Comparison of ENCODE assay signal across 27 mouse cellular contexts in genomic region chr5:120729319-120729718, GRCm38 (mm10). TPM values are rescaled to one million over a fixed set of nuclear protein-coding genes. Genes with fewer than 3 reads are reported as not detected.
A peak's percentile ranks its signal among the peaks of the same experiment; 100 is the strongest.
DNase-seq lines count a peak whose midpoint lies in the region; ATAC-seq and TF ChIP-seq lines count a peak whose summit lies in the region.
"Had no signal": no experiment of that assay in that cellular context is flagged by ENCODE, and none has a peak within 500 bp of the region (broad histone marks: within the 10 kb centered on the region; RNA-seq: fewer than 3 reads in every experiment).

No protein-coding gene starts in this region.

- peaks cover 10% of the 10 kb centered on the region for H3K4me1 ChIP-seq in hindbrain, postnatal 0 days (ENCODE audit: insufficient read depth, low read length)
- peaks cover 4% of the 10 kb centered on the region; the same call in 1 of the 2 replicates for H3K4me1 ChIP-seq in hindbrain, embryonic 10.5 days (replicated peaks)
- H3K4me1 ChIP-seq in stomach, postnatal 0 days (replicated peaks; ENCODE audit: control insufficient read depth, insufficient read depth): no peaks in the 10 kb centered on the region
- H3K4me1 ChIP-seq: heart, embryonic 15.5 days had no signal

- H3K9me3 ChIP-seq in hindbrain, postnatal 0 days (ENCODE audit: low read length): no peaks in the 10 kb centered on the region
- H3K9me3 ChIP-seq in hindbrain, embryonic 10.5 days: no peaks in the 10 kb centered on the region
- H3K9me3 ChIP-seq in stomach, postnatal 0 days (ENCODE audit: control insufficient read depth, low read length): no peaks in the 10 kb centered on the region
- H3K9me3 ChIP-seq: embryonic facial prominence, embryonic 12.5 days; heart, embryonic 15.5 days had no signal

- no peak for TF ChIP-seq EP300 in stomach, postnatal 0 days (optimal IDR thresholded peaks at IDR 0.05)

- peak; percentile 69 to 73 for DNase-seq in cerebellum, postnatal 10 days
- DNase-seq in cerebellum, postnatal 36 days: no peak
- DNase-seq in hindbrain, postnatal 0 days (ENCODE audit: low spot score): peak; percentile 68
- no peak for DNase-seq in hindbrain, embryonic 10.5 days (ENCODE audit: low spot score)
- peak; percentile 40 for DNase-seq in right cerebral cortex, postnatal 14 days
- no peak for DNase-seq in right cerebral cortex, postnatal 25 days
- peak; percentile 72 to 75 for DNase-seq in layer of hippocampus, postnatal 14 days (ENCODE audit: low spot score in 2 of 2)
- no peak for DNase-seq in stomach, postnatal 0 days (ENCODE audit: low spot score)
- DNase-seq: adrenal gland, postnatal 10 days; cerebellum, adult 18-20 months; gastrocnemius, postnatal 10 days; heart, adult 18-20 months; heart, postnatal 4 days; kidney, adult 18-20 months; kidney, postnatal 10 days; liver; thymus, postnatal 4 days had no signal

- no peaks in the 10 kb centered on the region for H3K36me3 ChIP-seq in hindbrain, postnatal 0 days (ENCODE audit: insufficient read depth, low read length)
- H3K36me3 ChIP-seq in hindbrain, embryonic 10.5 days: no peaks in the 10 kb centered on the region
- H3K36me3 ChIP-seq in stomach, postnatal 0 days (ENCODE audit: control insufficient read depth, insufficient read depth, low read length): no peaks in the 10 kb centered on the region
- H3K36me3 ChIP-seq: embryonic facial prominence, embryonic 12.5 days; heart, embryonic 15.5 days had no signal

- no peak overlapping the region for H3K4me3 ChIP-seq in hindbrain, postnatal 0 days (ENCODE audit: low read length)
- H3K4me3 ChIP-seq in hindbrain, embryonic 10.5 days: no peak overlapping the region
- no peak overlapping the region for H3K4me3 ChIP-seq in stomach, postnatal 0 days (ENCODE audit: low read depth, low read length)
- H3K4me3 ChIP-seq: embryonic facial prominence, embryonic 12.5 days; heart, embryonic 15.5 days; myocyte had no signal

- WGBS in hindbrain, postnatal 0 days: 31% methylated on average over 10 of the region's 10 CpGs
- 86% methylated on average over 10 of the region's 10 CpGs for WGBS in hindbrain, embryonic 10.5 days
- WGBS in stomach, postnatal 0 days: 59% methylated on average over 10 of the region's 10 CpGs

- no peak overlapping the region for H3K9ac ChIP-seq in hindbrain, postnatal 0 days (replicated peaks; ENCODE audit: low read length)
- no peak overlapping the region for H3K9ac ChIP-seq in stomach, postnatal 0 days (ENCODE audit: low read length)
- H3K9ac ChIP-seq: embryonic facial prominence, embryonic 12.5 days; heart, embryonic 15.5 days had no signal

- no peak for TF ChIP-seq CTCF in hindbrain, postnatal 0 days (IDR thresholded peaks at IDR 0.05; ENCODE audit: low read depth)
- TF ChIP-seq CTCF in stomach, postnatal 0 days (IDR thresholded peaks at IDR 0.05; ENCODE audit: low read depth): no peak

- H3K27ac ChIP-seq in hindbrain, postnatal 0 days: no peak overlapping the region
- H3K27ac ChIP-seq in hindbrain, embryonic 10.5 days: no peak overlapping the region
- H3K27ac ChIP-seq in stomach, postnatal 0 days (replicated peaks): no peak overlapping the region
- H3K27ac ChIP-seq: embryonic facial prominence, embryonic 12.5 days; heart, embryonic 15.5 days had no signal

- no peaks in the 10 kb centered on the region for H3K27me3 ChIP-seq in hindbrain, postnatal 0 days (ENCODE audit: insufficient read depth, low read length)
- 0 out of 2 replicates have a peak, but pooled peaks cover 4% of the 10 kb centered on the region for H3K27me3 ChIP-seq in hindbrain, embryonic 10.5 days (ENCODE audit: insufficient read depth, poor library complexity, severe bottlenecking)
- H3K27me3 ChIP-seq in stomach, postnatal 0 days (ENCODE audit: control insufficient read depth, insufficient read depth, low read length): no peaks in the 10 kb centered on the region
- H3K27me3 ChIP-seq: Patski had no signal

- no peak for ATAC-seq in hindbrain, postnatal 0 days
- no peak for ATAC-seq in stomach, postnatal 0 days (ENCODE audit: low FRiP score, low TSS enrichment)
- ATAC-seq: lung, postnatal 0 days; Patski had no signal

- H3K4me2 ChIP-seq in hindbrain, postnatal 0 days (ENCODE audit: low read depth, low read length): no peak overlapping the region
- no peak overlapping the region for H3K4me2 ChIP-seq in stomach, postnatal 0 days (replicated peaks; ENCODE audit: low read depth)
- H3K4me2 ChIP-seq: embryonic facial prominence, embryonic 12.5 days; heart, embryonic 15.5 days; midbrain, embryonic 11.5 days had no signal

RNA-seq across cellular contexts. Expression of gene Dtx1, which starts 17.6 kb away (rescaled TPM):
- total RNA-seq in hindbrain, postnatal 0 days (2014; rRNA removed): 230 and 246 TPM in 2 replicates
- 51.4 and 52.9 TPM in 2 replicates for polyA plus RNA-seq in hindbrain, postnatal 0 days (2015; fragmentation: Nextera tagmentation; extraction: Ambion mirVana)
- polyA plus RNA-seq in hindbrain, embryonic 10.5 days (2016; fragmentation: Nextera tagmentation; extraction: Ambion mirVana): 1.7 and 5.8 TPM in 2 replicates
- 10 to 100 TPM; 70.5 to 74.2 TPM for total RNA-seq in layer of hippocampus, postnatal 14 days (2021)
- polyA plus RNA-seq in stomach, postnatal 0 days (2015; fragmentation: Nextera tagmentation; extraction: Ambion mirVana): 2.0 and 3.1 TPM in 2 replicates
- polyA plus RNA-seq: liver, embryonic 16.5 days; myocyte had no signal

RNA-seq across cellular contexts. Expression of gene Oas2, which starts 20.3 kb away (rescaled TPM):
- total RNA-seq in hindbrain, postnatal 0 days (2014; rRNA removed): 0.43 and 1.3 TPM in 2 replicates
- polyA plus RNA-seq in hindbrain, postnatal 0 days (2015; fragmentation: Nextera tagmentation; extraction: Ambion mirVana): 0.24 and 0.45 TPM in 2 replicates
- 0.06 and 0.10 TPM in 2 replicates for polyA plus RNA-seq in hindbrain, embryonic 10.5 days (2016; fragmentation: Nextera tagmentation; extraction: Ambion mirVana)
- total RNA-seq in layer of hippocampus, postnatal 14 days (2021): under 1 TPM; 0.12 to 0.16 TPM
- polyA plus RNA-seq in stomach, postnatal 0 days (2015; fragmentation: Nextera tagmentation; extraction: Ambion mirVana): 0.59 and 0.74 TPM in 2 replicates
- polyA plus RNA-seq: myocyte; neural tube, embryonic 14.5 days; Patski had no signal

RNA-seq across cellular contexts. Expression of gene Oas3, which starts 48.1 kb away (rescaled TPM):
- total RNA-seq in hindbrain, postnatal 0 days (2014; rRNA removed): 0.31 and 0.50 TPM in 2 replicates
- polyA plus RNA-seq in hindbrain, postnatal 0 days (2015; fragmentation: Nextera tagmentation; extraction: Ambion mirVana): 0.43 and 0.58 TPM in 2 replicates
- 0.16 TPM in 2 replicates for polyA plus RNA-seq in hindbrain, embryonic 10.5 days (2016; fragmentation: Nextera tagmentation; extraction: Ambion mirVana)
- total RNA-seq in layer of hippocampus, postnatal 14 days (2021): not detected
- 0.40 and 0.41 TPM in 2 replicates for polyA plus RNA-seq in stomach, postnatal 0 days (2015; fragmentation: Nextera tagmentation; extraction: Ambion mirVana)
- total RNA-seq: gastrocnemius, postnatal 10 days; left cerebral cortex, adult 18-20 months; left cerebral cortex, postnatal 36 days had no signal

Comparison
In these comparisons a context has a peak if more than half of its experiments do, and no peak if none do; other contexts are left out.
1. DNase-seq: peak in cerebellum, postnatal 10 days (2 of 2), hindbrain, postnatal 0 days (single experiment), right cerebral cortex, postnatal 14 days (single experiment) and layer of hippocampus, postnatal 14 days (2 of 2); none in cerebellum, postnatal 36 days (0 of 2), hindbrain, embryonic 10.5 days (single experiment), right cerebral cortex, postnatal 25 days (single experiment) and stomach, postnatal 0 days (single experiment).